Mouse (Mus musculus): ENCODE measurements around the gene 2410002F23Rik. TPM values are rescaled to one million over a fixed set of nuclear protein-coding genes. Genes with fewer than 3 reads are reported as not detected.
"Not testable (repeated sequence)": the region's sequence is repeated elsewhere in the genome, so short reads cannot be mapped to it uniquely, and the experiment has no call there.

Gene 2410002F23Rik
- 178 and 180 TPM in 2 replicates for polyA plus RNA-seq (2015; fragmentation: Nextera tagmentation; extraction: Ambion mirVana)

- whole genome bisulfite sequencing = under 1% methylated on average over 62 of the region's 62 CpGs
These were observed at the start of gene 2410002F23Rik, which contains the start of gene 1700028J19Rik for GRCm38 (mm10) chr7:44246055-44246983. Gene 2410002F23Rik (plus strand): TSS chr7:44246722. Gene 1700028J19Rik (minus strand): TSS chr7:44246695.

GRCm38 (mm10) chr7:44197891-44198290, 48.6 kb upstream of the 2410002F23Rik start, which contains the start of gene Klk1b3:
Gene Klk1b3 (plus strand): TSS chr7:44198191.
- no peak for ATAC-seq (ENCODE audit: low FRiP score, low TSS enrichment)
- Histone ChIP-seq H3K36me3 (ENCODE audit: insufficient read depth, low read length) (no peaks in the 10 kb centered on the region), H3K9ac (replicated peaks; ENCODE audit: low read length) (no peak within 1 kb of the TSS), H3K4me1 (ENCODE audit: insufficient read depth, low read length) (no peaks in the 10 kb centered on the region), H3K4me2 (replicated peaks; ENCODE audit: low read depth, low read length) (no peak within 1 kb of the TSS), H3K27me3 (ENCODE audit: insufficient read depth, low read length) (no peaks in the 10 kb centered on the region), H3K27ac (ENCODE audit: low read length) (no peak within 1 kb of the TSS), H3K4me3 (ENCODE audit: low read length) (no peak within 1 kb of the TSS), H3K9me3 (ENCODE audit: low read length) (no peaks in the 10 kb centered on the region)
- 59% methylated on average over 3 of the region's 3 CpGs for WGBS

More at GRCm38 (mm10) chr7:44246055-44246983, at the start of gene 2410002F23Rik, which contains the start of gene 1700028J19Rik:
- Histone ChIP-seq H3K27me3 (ENCODE audit: insufficient read depth, low read length) (no peaks in the 10 kb centered on the region), H3K4me1 (ENCODE audit: insufficient read depth, low read length) (peaks cover 26% of the 10 kb centered on the region), H3K9ac (replicated peaks; ENCODE audit: low read length) (peak within 1 kb of the TSS; percentile 99), H3K27ac (ENCODE audit: low read length) (peak within 1 kb of the TSS; percentile 96), H3K4me2 (replicated peaks; ENCODE audit: low read depth, low read length) (peak within 1 kb of the TSS; percentile 78), H3K36me3 (ENCODE audit: insufficient read depth, low read length) (peaks cover 27% of the 10 kb centered on the region), H3K4me3 (ENCODE audit: low read length) (peak within 1 kb of the TSS; percentile 98), H3K9me3 (ENCODE audit: low read length) (no peaks in the 10 kb centered on the region)
- ATAC-seq (ENCODE audit: low FRiP score, low TSS enrichment) = peak; percentile 85

- H3K9ac ChIP-seq (replicated peaks; ENCODE audit: low read length); H3K27me3 ChIP-seq (ENCODE audit: insufficient read depth, low read length); H3K9me3 ChIP-seq (ENCODE audit: low read length); ATAC-seq (ENCODE audit: low FRiP score, low TSS enrichment); H3K36me3 ChIP-seq (ENCODE audit: insufficient read depth, low read length); H3K4me3 ChIP-seq (ENCODE audit: low read length); H3K4me1 ChIP-seq (ENCODE audit: insufficient read depth, low read length); H3K4me2 ChIP-seq (replicated peaks; ENCODE audit: low read depth, low read length); H3K27ac ChIP-seq (ENCODE audit: low read length): not testable (repeated sequence)
- 27% methylated on average over 3 of the region's 3 CpGs for WGBS
These were observed 39.4 kb upstream of the 2410002F23Rik start, which contains the start of gene Klk1b4 for GRCm38 (mm10) chr7:44207135-44207534. Gene Klk1b4 (plus strand): TSS chr7:44207435.

- no peak overlapping the region for H3K9ac ChIP-seq (replicated peaks; ENCODE audit: low read length)
- no peaks in the 10 kb centered on the region for H3K27me3 ChIP-seq (ENCODE audit: insufficient read depth, low read length)
- no peak overlapping the region for H3K4me2 ChIP-seq (replicated peaks; ENCODE audit: low read depth, low read length)
- WGBS = 71% methylated on average over 3 of the region's 3 CpGs
- H3K4me3 ChIP-seq (ENCODE audit: low read length) = no peak overlapping the region
- no peaks in the 10 kb centered on the region for H3K9me3 ChIP-seq (ENCODE audit: low read length)
- H3K27ac ChIP-seq (ENCODE audit: low read length) = no peak overlapping the region
- H3K4me1 ChIP-seq (ENCODE audit: insufficient read depth, low read length) = no peaks in the 10 kb centered on the region
- no peaks in the 10 kb centered on the region for H3K36me3 ChIP-seq (ENCODE audit: insufficient read depth, low read length)
- ATAC-seq (ENCODE audit: low FRiP score, low TSS enrichment) = no peak
These were observed 38.2 kb upstream of the 2410002F23Rik start for GRCm38 (mm10) chr7:44208307-44208706.

- no peaks in the 10 kb centered on the region for H3K36me3 ChIP-seq (ENCODE audit: insufficient read depth, low read length)
- no peak within 1 kb of the TSS for H3K4me3 ChIP-seq (ENCODE audit: low read length)
- H3K4me1 ChIP-seq (ENCODE audit: insufficient read depth, low read length) = no peaks in the 10 kb centered on the region
- no peaks in the 10 kb centered on the region for H3K27me3 ChIP-seq (ENCODE audit: insufficient read depth, low read length)
- ATAC-seq (ENCODE audit: low FRiP score, low TSS enrichment) = no peak
- 80% methylated on average over 1 of the region's 1 CpGs for WGBS
- H3K9me3 ChIP-seq (ENCODE audit: low read length) = no peaks in the 10 kb centered on the region
- H3K9ac ChIP-seq (replicated peaks; ENCODE audit: low read length) = no peak within 1 kb of the TSS
- no peak within 1 kb of the TSS for H3K27ac ChIP-seq (ENCODE audit: low read length)
- no peak within 1 kb of the TSS for H3K4me2 ChIP-seq (replicated peaks; ENCODE audit: low read depth, low read length)
These were observed 30.9 kb upstream of the 2410002F23Rik start, which contains the start of gene Klk1b5 for GRCm38 (mm10) chr7:44215645-44216044. Gene Klk1b5 (plus strand): TSS chr7:44215945.

GRCm38 (mm10) chr7:44221601-44222000, 24.9 kb upstream of the 2410002F23Rik start:
- not testable (repeated sequence) for ATAC-seq (ENCODE audit: low FRiP score, low TSS enrichment); H3K4me3 ChIP-seq (ENCODE audit: low read length); H3K4me2 ChIP-seq (replicated peaks; ENCODE audit: low read depth, low read length); H3K9me3 ChIP-seq (ENCODE audit: low read length); H3K36me3 ChIP-seq (ENCODE audit: insufficient read depth, low read length); H3K27me3 ChIP-seq (ENCODE audit: insufficient read depth, low read length); H3K4me1 ChIP-seq (ENCODE audit: insufficient read depth, low read length); H3K27ac ChIP-seq (ENCODE audit: low read length); H3K9ac ChIP-seq (replicated peaks; ENCODE audit: low read length)
- 57% methylated on average over 8 of the region's 10 CpGs for WGBS

- not testable (repeated sequence) for H3K27ac ChIP-seq (ENCODE audit: low read length); H3K4me3 ChIP-seq (ENCODE audit: low read length); H3K9me3 ChIP-seq (ENCODE audit: low read length); H3K9ac ChIP-seq (replicated peaks; ENCODE audit: low read length); ATAC-seq (ENCODE audit: low FRiP score, low TSS enrichment); H3K36me3 ChIP-seq (ENCODE audit: insufficient read depth, low read length); H3K4me2 ChIP-seq (replicated peaks; ENCODE audit: low read depth, low read length); H3K27me3 ChIP-seq (ENCODE audit: insufficient read depth, low read length); H3K4me1 ChIP-seq (ENCODE audit: insufficient read depth, low read length)
- WGBS = 84% methylated on average over 6 of the region's 6 CpGs
These were observed 24.2 kb upstream of the 2410002F23Rik start for GRCm38 (mm10) chr7:44222335-44222734.

- Histone ChIP-seq H3K9me3 (ENCODE audit: low read length) (no peaks in the 10 kb centered on the region), H3K27ac (ENCODE audit: low read length) (no peak within 1 kb of the TSS), H3K27me3 (ENCODE audit: insufficient read depth, low read length) (no peaks in the 10 kb centered on the region), H3K4me3 (ENCODE audit: low read length) (no peak within 1 kb of the TSS), H3K4me2 (replicated peaks; ENCODE audit: low read depth, low read length) (no peak within 1 kb of the TSS), H3K36me3 (ENCODE audit: insufficient read depth, low read length) (no peaks in the 10 kb centered on the region), H3K9ac (replicated peaks; ENCODE audit: low read length) (no peak within 1 kb of the TSS), H3K4me1 (ENCODE audit: insufficient read depth, low read length) (no peaks in the 10 kb centered on the region)
- WGBS = 36% methylated on average over 1 of the region's 1 CpGs
- no peak for ATAC-seq (ENCODE audit: low FRiP score, low TSS enrichment)
These were observed 21.4 kb upstream of the 2410002F23Rik start, which contains the start of gene Klk1 for GRCm38 (mm10) chr7:44225076-44225475. Gene Klk1 (plus strand): TSS chr7:44225360.

- H3K4me3 ChIP-seq (ENCODE audit: low read length) = no peak within 1 kb of the TSS
- ATAC-seq (ENCODE audit: low FRiP score, low TSS enrichment) = no peak
- H3K9me3 ChIP-seq (ENCODE audit: low read length) = no peaks in the 10 kb centered on the region
- WGBS = 87% methylated on average over 3 of the region's 3 CpGs
- H3K9ac ChIP-seq (replicated peaks; ENCODE audit: low read length) = no peak within 1 kb of the TSS
- no peak within 1 kb of the TSS for H3K27ac ChIP-seq (ENCODE audit: low read length)
- H3K36me3 ChIP-seq (ENCODE audit: insufficient read depth, low read length) = no peaks in the 10 kb centered on the region
- H3K4me1 ChIP-seq (ENCODE audit: insufficient read depth, low read length) = no peaks in the 10 kb centered on the region
- no peak within 1 kb of the TSS for H3K4me2 ChIP-seq (replicated peaks; ENCODE audit: low read depth, low read length)
- H3K27me3 ChIP-seq (ENCODE audit: insufficient read depth, low read length) = no peaks in the 10 kb centered on the region
These were observed 10.6 kb upstream of the 2410002F23Rik start, which contains the start of gene Gm36864 for GRCm38 (mm10) chr7:44235909-44236308. Gene Gm36864 (plus strand): TSS chr7:44236177.

GRCm38 (mm10) chr7:44239913-44240312, 6.6 kb upstream of the 2410002F23Rik start:
- Histone ChIP-seq H3K27me3 (ENCODE audit: insufficient read depth, low read length) (no peaks in the 10 kb centered on the region), H3K9ac (replicated peaks; ENCODE audit: low read length) (no peak overlapping the region), H3K9me3 (ENCODE audit: low read length) (no peaks in the 10 kb centered on the region), H3K4me3 (ENCODE audit: low read length) (no peak overlapping the region), H3K27ac (ENCODE audit: low read length) (no peak overlapping the region), H3K4me1 (ENCODE audit: insufficient read depth, low read length) (no peaks in the 10 kb centered on the region), H3K4me2 (replicated peaks; ENCODE audit: low read depth, low read length) (no peak overlapping the region), H3K36me3 (ENCODE audit: insufficient read depth, low read length) (no peaks in the 10 kb centered on the region)
- no peak for ATAC-seq (ENCODE audit: low FRiP score, low TSS enrichment)
- WGBS = 54% methylated on average over 2 of the region's 2 CpGs

Measured in kidney, embryonic 16.5 days (tissue).